Mouse (Mus musculus): ENCODE measurements at regions not wholly inside any gene's neighbourhood (a gene's known extent, or its start where the extent isn't known, plus 50 kb on each side); places are given as distances from the start of the nearest gene placed in this dataset.

DNA sequence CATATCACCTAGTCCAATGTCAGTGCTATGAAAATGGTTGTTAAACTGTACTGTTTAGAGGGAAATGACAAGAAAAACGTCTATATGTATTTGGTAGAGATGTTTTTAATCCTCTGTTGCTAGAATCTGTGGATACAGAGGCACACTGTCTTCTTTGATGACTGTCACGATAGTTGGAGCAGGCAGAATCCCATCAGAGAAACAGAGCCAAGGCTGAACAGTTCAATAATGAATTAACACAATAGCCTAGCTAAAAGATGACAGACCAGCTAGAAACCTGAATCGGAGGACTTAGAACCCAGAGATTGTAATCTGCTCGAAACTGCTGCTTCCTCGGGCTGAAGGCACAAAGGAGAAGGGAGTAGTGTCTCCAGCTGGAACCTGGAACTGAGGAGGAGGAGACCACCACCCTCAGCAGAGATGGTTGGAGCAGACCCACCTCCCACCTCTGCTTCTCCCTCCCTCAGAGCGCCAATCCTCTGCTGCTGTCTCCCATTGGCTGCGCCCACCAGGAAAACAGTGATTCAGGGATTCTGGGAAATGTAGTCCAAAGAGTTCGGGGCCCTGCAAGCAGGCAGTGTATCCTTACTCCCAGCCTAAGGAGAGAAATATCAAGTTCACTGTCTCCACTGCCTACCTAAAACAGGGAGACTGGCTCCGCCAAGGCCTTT lies 98.2 kb upstream of the Mgme1 start:
- DNase-seq: no peak

- DNase-seq: no peak
These were observed 96.9 kb upstream of the Mgme1 start for GRCm38 (mm10) chr2:144173358-144174106.

DNA sequence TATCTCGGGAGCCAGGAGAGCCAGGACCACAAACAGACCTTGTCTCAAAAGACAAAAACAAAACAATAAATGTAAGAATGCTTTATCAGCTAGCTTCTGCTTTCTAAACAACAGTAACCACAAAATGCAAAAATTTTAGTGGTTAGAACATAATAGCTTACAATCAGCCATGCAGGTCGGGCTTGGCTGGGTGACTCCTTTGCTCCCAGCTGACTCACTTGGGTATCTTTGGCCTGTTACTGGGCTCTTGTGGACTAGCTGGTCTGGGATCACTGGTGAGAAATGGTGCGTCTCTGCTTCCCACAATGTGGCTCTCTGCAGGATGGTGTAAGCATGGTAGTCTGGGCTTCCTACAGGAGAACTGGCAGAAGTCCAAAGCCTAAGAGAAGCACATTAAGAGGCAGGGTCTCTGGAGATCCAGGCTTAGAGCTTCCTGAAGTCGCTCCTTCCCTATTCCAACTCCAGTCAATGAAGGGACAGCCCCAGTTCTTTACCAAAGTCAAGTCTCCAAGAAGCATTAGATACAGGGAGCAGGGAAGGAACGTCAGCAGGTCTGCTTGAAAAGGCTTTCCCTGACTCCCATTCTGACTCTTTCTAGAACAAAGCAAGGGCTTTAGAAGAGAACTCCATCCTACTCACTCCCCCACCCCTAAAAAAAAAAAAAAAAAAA lies 96.0 kb upstream of the Mgme1 start:
- no peak for DNase-seq

GRCm38 (mm10) chr2:144176508-144177170 lies 93.8 kb upstream of the Mgme1 start:
- DNase-seq: no peak

- no peak for DNase-seq
These were observed 93.2 kb upstream of the Mgme1 start for GRCm38 (mm10) chr2:144177268-144177667.

DNA sequence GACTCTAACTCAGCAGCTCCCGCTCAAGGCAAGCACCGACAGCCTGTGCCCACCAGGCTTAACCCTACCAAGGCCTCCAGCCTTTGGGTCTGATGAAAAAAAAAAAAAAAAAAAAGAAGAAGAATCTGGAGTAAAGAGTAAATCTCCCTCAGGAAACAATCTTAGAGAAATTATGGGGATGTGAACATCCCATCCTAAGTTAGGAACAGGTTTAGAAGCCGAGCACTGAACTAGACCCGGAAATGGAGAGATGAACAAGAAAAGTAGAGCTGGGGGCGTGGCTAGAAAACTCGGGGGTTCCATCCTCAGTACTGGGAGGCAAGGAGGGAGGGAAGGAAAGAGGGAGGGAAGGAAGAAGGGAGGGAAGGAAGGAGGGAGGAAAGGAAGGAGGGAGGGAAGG lies 92.5 kb upstream of the Mgme1 start:
- DNase-seq: no peak

DNA sequence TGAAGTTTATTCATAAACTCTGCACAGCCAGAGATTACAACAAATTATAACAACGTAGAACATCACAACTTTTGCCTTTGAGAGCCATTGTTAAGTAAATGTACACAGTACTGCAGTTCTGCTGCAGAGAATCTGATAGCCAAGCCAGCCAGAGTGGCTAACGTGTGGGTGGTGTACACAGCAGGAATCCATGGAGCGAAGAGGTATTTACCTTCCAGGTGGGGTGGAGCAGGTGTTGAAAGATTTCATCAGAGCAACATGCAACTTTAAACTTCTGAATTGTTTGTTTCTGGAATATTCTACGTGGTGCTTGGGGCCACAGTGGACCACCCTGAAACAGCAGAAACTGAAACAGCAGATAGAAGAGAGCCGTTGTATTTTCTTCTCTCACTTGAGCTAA lies 88.4 kb upstream of the Mgme1 start:
- DNase-seq: no peak

GRCm38 (mm10) chr2:144182542-144182941 lies 87.9 kb upstream of the Mgme1 start:
- no peak for DNase-seq

DNA sequence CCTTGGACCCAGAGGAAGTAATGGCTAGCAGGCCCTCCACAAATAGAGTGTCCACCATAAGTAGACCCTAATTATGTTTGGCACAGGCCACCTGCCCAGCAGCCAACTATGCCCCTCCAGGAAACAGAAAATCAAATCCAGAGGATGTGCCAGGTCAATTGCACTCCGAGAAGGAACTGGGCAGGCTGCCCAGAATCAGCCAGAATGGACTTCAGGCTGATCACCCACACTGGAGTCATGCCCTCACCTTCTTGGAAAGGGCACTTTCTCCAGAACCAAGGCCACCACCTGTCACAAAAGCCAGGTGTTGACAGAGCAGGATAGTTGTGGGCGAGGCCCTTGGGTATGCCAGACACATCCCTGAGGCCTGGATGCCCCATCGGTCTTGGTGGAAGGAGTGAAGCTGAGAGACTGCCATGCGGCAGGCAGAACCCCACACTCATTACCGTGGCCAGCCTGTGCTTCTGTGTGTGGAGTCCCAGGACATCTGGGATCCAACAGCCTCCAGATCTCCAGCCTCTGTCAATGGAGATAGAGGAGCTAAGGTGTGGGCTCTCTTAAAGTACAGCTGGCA lies 87.0 kb upstream of the Mgme1 start:
- DNase-seq: no peak

DNA sequence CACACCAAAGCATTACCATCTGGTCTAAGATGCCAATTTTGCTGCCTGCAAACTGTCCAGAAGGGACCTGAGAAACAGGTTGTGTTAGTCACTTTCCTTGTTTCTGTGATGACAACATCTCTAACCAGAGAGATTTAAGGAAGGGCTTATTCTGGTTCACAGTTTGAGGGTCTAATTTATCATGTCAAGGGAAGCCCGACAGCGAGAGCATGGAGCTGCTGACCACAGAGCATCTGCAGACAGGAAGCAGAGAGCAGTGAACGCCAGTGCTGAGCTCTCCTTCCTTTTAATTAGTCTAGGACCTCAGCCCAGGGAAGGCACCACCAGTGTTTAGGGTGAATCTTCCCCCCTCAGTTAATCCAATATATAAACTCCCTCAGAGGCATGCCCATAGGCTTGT lies 85.3 kb upstream of the Mgme1 start:
- DNase-seq: no peak

- DNase-seq: no peak
These were observed 84.0 kb upstream of the Mgme1 start for GRCm38 (mm10) chr2:144186426-144186825.

GRCm38 (mm10) chr2:144188076-144188475 lies 82.4 kb upstream of the Mgme1 start:
- DNase-seq: no peak

DNA sequence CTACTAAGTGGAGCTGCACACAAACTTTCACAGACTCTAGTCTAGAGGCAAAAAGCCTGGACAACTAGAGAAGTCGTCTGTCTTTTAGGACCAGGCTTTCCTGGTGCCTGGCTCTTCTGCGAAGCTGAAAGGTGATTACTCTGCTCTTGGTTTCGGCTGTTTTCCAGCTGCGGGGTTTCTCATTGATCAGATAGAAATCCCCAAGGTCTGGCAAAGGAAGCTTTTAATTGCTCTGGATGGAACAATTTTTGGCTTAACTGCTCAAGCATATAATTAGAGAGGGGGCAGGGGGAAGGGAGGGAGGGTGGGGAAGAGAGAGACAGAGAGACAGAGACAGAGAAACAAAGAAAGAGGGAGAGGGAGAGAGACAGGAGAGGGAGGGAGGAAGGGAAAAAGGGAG lies 82.0 kb upstream of the Mgme1 start:
- no peak for DNase-seq

GRCm38 (mm10) chr2:144189756-144190155 lies 80.7 kb upstream of the Mgme1 start:
- DNase-seq: no peak

DNA sequence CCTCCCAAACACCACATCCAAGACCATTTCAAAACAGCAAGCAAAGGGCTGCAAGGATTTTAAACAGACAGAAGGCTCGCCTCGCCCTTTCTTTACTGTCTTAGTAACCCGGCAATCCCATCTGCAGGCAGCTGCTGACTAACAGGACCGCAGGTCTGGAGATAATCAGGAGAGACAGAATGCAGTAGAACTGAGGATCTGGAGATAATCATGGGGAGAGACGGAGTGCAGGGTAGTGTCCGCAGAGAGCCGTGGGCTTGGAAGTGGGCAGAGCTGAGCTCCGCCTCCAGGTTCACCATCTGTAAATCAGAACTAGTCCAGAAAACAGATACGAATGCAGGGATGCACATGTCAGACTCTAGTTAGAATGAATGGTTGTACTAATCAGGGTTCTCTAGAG lies 79.4 kb upstream of the Mgme1 start:
- DNase-seq: no peak

- no peak for DNase-seq
These were observed 78.8 kb upstream of the Mgme1 start for GRCm38 (mm10) chr2:144191707-144192106.

- no peak for DNase-seq
These were observed 78.0 kb upstream of the Mgme1 start for GRCm38 (mm10) chr2:144192428-144192827.

DNA sequence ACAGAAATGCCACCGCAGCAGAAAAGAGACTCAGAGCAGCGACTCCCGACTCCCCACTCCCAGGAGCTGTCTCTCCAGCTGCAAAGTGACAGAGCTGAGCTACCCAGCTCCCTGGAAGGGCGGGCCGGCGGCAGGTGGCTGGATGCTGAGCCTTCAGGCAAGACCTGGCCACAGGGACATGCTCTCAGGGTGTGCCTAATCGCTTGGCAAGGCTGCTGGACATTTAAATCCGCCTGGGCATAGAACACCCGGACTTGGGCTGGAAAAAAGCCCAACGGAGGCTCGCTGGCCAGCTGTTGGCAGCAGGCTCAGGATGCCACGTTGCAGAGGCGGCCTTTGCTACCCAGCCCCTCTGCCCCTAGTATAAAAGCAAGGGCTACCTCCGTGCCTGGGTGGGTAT lies 74.6 kb upstream of the Mgme1 start:
- no peak for DNase-seq

DNA sequence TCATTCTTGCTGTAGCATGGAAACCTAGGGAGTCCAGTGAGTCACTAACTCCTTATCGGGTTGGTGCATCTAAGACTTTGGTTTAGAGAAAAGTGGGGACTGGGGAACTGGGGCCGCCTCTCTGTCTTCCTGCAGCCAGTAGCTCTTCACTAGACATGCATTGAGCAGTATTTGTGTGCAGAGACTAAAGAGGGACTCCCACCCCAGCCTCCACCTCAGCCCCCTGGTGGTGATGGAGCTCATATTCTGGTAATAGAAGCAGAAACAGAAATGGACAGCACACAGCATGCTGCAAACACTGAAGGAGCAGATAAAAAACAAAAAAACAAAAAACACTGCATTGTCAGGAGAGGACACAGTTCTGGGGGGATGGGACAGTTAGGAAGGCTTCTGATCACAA lies 73.3 kb upstream of the Mgme1 start:
- no peak for DNase-seq

- no peak for DNase-seq
These were observed 72.0 kb upstream of the Mgme1 start for GRCm38 (mm10) chr2:144198326-144199051.

Measured in thymus, adult 18-20 months (tissue).